Mouse (Mus musculus): ENCODE data around the gene Tanc1. TPM values are rescaled to one million over a fixed set of nuclear protein-coding genes. Genes with fewer than 3 reads are reported as not detected.

Gene Tanc1
- polyA plus RNA-seq, 1 experiment from 2014 or later = 23.6 TPM

- Histone ChIP-seq H3K4me2 (no peak overlapping the region), H3K4me3 (replicated peaks) (no peak overlapping the region), H3K9me3 (no peaks in the 10 kb centered on the region), H3K36me3 (replicated peaks) (no peaks in the 10 kb centered on the region), H3K27me3 (no peaks in the 10 kb centered on the region), H3K27ac (no peak overlapping the region), H3K9ac (no peak overlapping the region), H3K4me1 (peaks cover 16% of the 10 kb centered on the region)
- ATAC-seq (ENCODE audit: low FRiP score) = no peak
- 67% methylated on average over 6 of the region's 6 CpGs for WGBS
Observed at GRCm38 (mm10) chr2:59676442-59676841, 64.6 kb downstream of the Tanc1 start.

GRCm38 (mm10) chr2:59679424-59680020, 67.7 kb downstream of the Tanc1 start:
- peaks cover 18% of the 10 kb centered on the region for H3K4me1 ChIP-seq
- 91% methylated on average over 10 of the region's 10 CpGs for WGBS
- no peaks in the 10 kb centered on the region for H3K36me3 ChIP-seq (replicated peaks)

GRCm38 (mm10) chr2:59680736-59681135, 68.9 kb downstream of the Tanc1 start:
- ATAC-seq (ENCODE audit: low FRiP score) = no peak
- H3K9ac ChIP-seq = no peak overlapping the region
- H3K4me3 ChIP-seq (replicated peaks) = no peak overlapping the region
- no peaks in the 10 kb centered on the region for H3K9me3 ChIP-seq
- 88% methylated on average over 5 of the region's 5 CpGs for WGBS
- no peak overlapping the region for H3K27ac ChIP-seq
- no peaks in the 10 kb centered on the region for H3K27me3 ChIP-seq
- H3K36me3 ChIP-seq (replicated peaks) = no peaks in the 10 kb centered on the region
- no peak overlapping the region for H3K4me2 ChIP-seq
- H3K4me1 ChIP-seq = peaks cover 15% of the 10 kb centered on the region

More at GRCm38 (mm10) chr2:59679424-59680020, 67.7 kb downstream of the Tanc1 start:
- Histone ChIP-seq H3K27ac (no peak overlapping the region), H3K4me2 (no peak overlapping the region), H3K9ac (no peak overlapping the region), H3K4me3 (replicated peaks) (no peak overlapping the region), H3K9me3 (no peaks in the 10 kb centered on the region), H3K27me3 (no peaks in the 10 kb centered on the region)
- no peak for ATAC-seq (ENCODE audit: low FRiP score)

GRCm38 (mm10) chr2:59681181-59681580, 69.3 kb downstream of the Tanc1 start:
- H3K4me3 ChIP-seq (replicated peaks) = no peak overlapping the region
- H3K9me3 ChIP-seq = no peaks in the 10 kb centered on the region
- peaks cover 14% of the 10 kb centered on the region for H3K4me1 ChIP-seq
- no peak overlapping the region for H3K27ac ChIP-seq
- H3K36me3 ChIP-seq (replicated peaks) = no peaks in the 10 kb centered on the region
- no peaks in the 10 kb centered on the region for H3K27me3 ChIP-seq
- ATAC-seq (ENCODE audit: low FRiP score) = no peak
- H3K4me2 ChIP-seq = no peak overlapping the region
- no peak overlapping the region for H3K9ac ChIP-seq
- 90% methylated on average over 4 of the region's 4 CpGs for WGBS

GRCm38 (mm10) chr2:59684864-59685605, 73.2 kb downstream of the Tanc1 start:
- Histone ChIP-seq H3K4me3 (replicated peaks) (no peak overlapping the region), H3K27ac (no peak overlapping the region), H3K36me3 (replicated peaks) (no peaks in the 10 kb centered on the region), H3K27me3 (peaks cover 9% of the 10 kb centered on the region; the same call in 1 of the 2 replicates), H3K4me2 (no peak overlapping the region), H3K4me1 (peaks cover 28% of the 10 kb centered on the region), H3K9me3 (no peaks in the 10 kb centered on the region), H3K9ac (no peak overlapping the region)
- WGBS = 81% methylated on average over 16 of the region's 16 CpGs
- no peak for ATAC-seq (ENCODE audit: low FRiP score)

- 94% methylated on average over 4 of the region's 4 CpGs for WGBS
- no peak overlapping the region for H3K27ac ChIP-seq
- H3K27me3 ChIP-seq = peaks cover 9% of the 10 kb centered on the region; the same call in 1 of the 2 replicates
- no peak overlapping the region for H3K4me3 ChIP-seq (replicated peaks)
- ATAC-seq (ENCODE audit: low FRiP score) = no peak
- H3K4me1 ChIP-seq = peaks cover 28% of the 10 kb centered on the region
- no peaks in the 10 kb centered on the region for H3K36me3 ChIP-seq (replicated peaks)
- no peak overlapping the region for H3K9ac ChIP-seq
- no peak overlapping the region for H3K4me2 ChIP-seq
- no peaks in the 10 kb centered on the region for H3K9me3 ChIP-seq
Observed at GRCm38 (mm10) chr2:59685606-59685950, 73.7 kb downstream of the Tanc1 start.

GRCm38 (mm10) chr2:59688261-59689104, 76.6 kb downstream of the Tanc1 start:
- Histone ChIP-seq H3K36me3 (replicated peaks) (no peaks in the 10 kb centered on the region), H3K4me1 (peaks cover 24% of the 10 kb centered on the region), H3K27me3 (peaks cover 9% of the 10 kb centered on the region; the same call in 1 of the 2 replicates), H3K4me3 (replicated peaks) (no peak overlapping the region), H3K27ac (peak overlapping the region; percentile 21), H3K9ac (no peak overlapping the region), H3K9me3 (no peaks in the 10 kb centered on the region), H3K4me2 (no peak overlapping the region)
- ATAC-seq (ENCODE audit: low FRiP score) = no peak
- 19% methylated on average over 16 of the region's 16 CpGs for WGBS

GRCm38 (mm10) chr2:59691112-59691511, 79.3 kb downstream of the Tanc1 start:
- H3K4me2 ChIP-seq = no peak overlapping the region
- H3K4me1 ChIP-seq = peaks cover 13% of the 10 kb centered on the region; the same call in 1 of the 2 replicates
- WGBS = 64% methylated on average over 4 of the region's 4 CpGs
- H3K9me3 ChIP-seq = no peaks in the 10 kb centered on the region
- no peak overlapping the region for H3K4me3 ChIP-seq (replicated peaks)
- no peaks in the 10 kb centered on the region for H3K36me3 ChIP-seq (replicated peaks)
- H3K27me3 ChIP-seq = peaks cover 9% of the 10 kb centered on the region; the same call in 1 of the 2 replicates
- H3K27ac ChIP-seq = no peak overlapping the region
- H3K9ac ChIP-seq = no peak overlapping the region
- ATAC-seq (ENCODE audit: low FRiP score) = no peak

- H3K27ac ChIP-seq = no peak overlapping the region
- no peak for ATAC-seq (ENCODE audit: low FRiP score)
- H3K36me3 ChIP-seq (replicated peaks) = no peaks in the 10 kb centered on the region
- H3K9ac ChIP-seq = no peak overlapping the region
- WGBS = 86% methylated on average over 5 of the region's 5 CpGs
- no peak overlapping the region for H3K4me2 ChIP-seq
- no peaks in the 10 kb centered on the region for H3K9me3 ChIP-seq
- H3K4me1 ChIP-seq = peaks cover 20% of the 10 kb centered on the region
- H3K27me3 ChIP-seq = no peaks in the 10 kb centered on the region
- no peak overlapping the region for H3K4me3 ChIP-seq (replicated peaks)
Observed at GRCm38 (mm10) chr2:59693473-59693872, 81.6 kb downstream of the Tanc1 start.

GRCm38 (mm10) chr2:59697123-59697522, 85.3 kb downstream of the Tanc1 start:
- H3K27ac ChIP-seq = no peak overlapping the region
- 69% methylated on average over 3 of the region's 3 CpGs for WGBS
- H3K36me3 ChIP-seq (replicated peaks) = no peaks in the 10 kb centered on the region
- H3K9me3 ChIP-seq = no peaks in the 10 kb centered on the region
- H3K27me3 ChIP-seq = no peaks in the 10 kb centered on the region
- no peak overlapping the region for H3K4me3 ChIP-seq (replicated peaks)
- H3K9ac ChIP-seq = no peak overlapping the region
- H3K4me2 ChIP-seq = no peak overlapping the region
- ATAC-seq (ENCODE audit: low FRiP score) = no peak
- H3K4me1 ChIP-seq = peaks cover 18% of the 10 kb centered on the region

- WGBS = 1% methylated on average over 16 of the region's 16 CpGs
- Histone ChIP-seq H3K4me2 (peak overlapping the region; percentile 49), H3K4me1 (peaks cover 18% of the 10 kb centered on the region), H3K9me3 (no peaks in the 10 kb centered on the region), H3K4me3 (replicated peaks) (peak overlapping the region; percentile 14), H3K36me3 (replicated peaks) (no peaks in the 10 kb centered on the region), H3K27me3 (no peaks in the 10 kb centered on the region), H3K27ac (peak overlapping the region; percentile 79), H3K9ac (0 out of 2 replicates have a peak overlapping the region, but pooled peaks have one; percentile 7)
- peak; percentile 87 for ATAC-seq (ENCODE audit: low FRiP score)
Observed at GRCm38 (mm10) chr2:59697722-59698634, 86.1 kb downstream of the Tanc1 start.

All from forebrain, embryonic 12.5 days (tissue).